Mouse (Mus musculus) heart, postnatal 36 days (tissue): ENCODE results near the gene Tex44. TPM values are rescaled to one million over a fixed set of nuclear protein-coding genes. Genes with fewer than 3 reads are reported as not detected.

Source experiments
- DNase-seq, 2 experiments: peaks; one replicate each; pipeline ENCODE4 v3.0.0; 2021 to 2022
- intact Hi-C: fragments of 180-260 bp; cut with DNase I; formaldehyde crosslinking; loops from one replicate; pipeline ENCODE4 v1.15.1; 2025
- total RNA-seq, 2 experiments: library from RNA; stranded (reverse); gene quantifications; 2 replicates each; pipeline ENCODE4 v1.2.3; 2021

The Tex44 gene
- total RNA-seq: not detected

GRCm38 (mm10) chr1:86426128-86426527 lies at the start of gene Tex44, which contains the start of gene Nmur1:
TSS of gene Tex44 (plus strand) at chr1:86426329.
TSS of gene Nmur1 (minus strand) at chr1:86426228.
- intact Hi-C loops: loop anchor here (5.0 kb wide), 1 partner anchor 34 kb away; no protein-coding TSS in a partner anchor
- DNase-seq: no peak

GRCm38 (mm10) chr1:86376354-86376753 lies 49.8 kb upstream of the Tex44 start:
- no peak for DNase-seq
- intact Hi-C loops: no loop called here

- no peak for DNase-seq
- intact Hi-C loops: no loop called here
Observed at GRCm38 (mm10) chr1:86378662-86379061, 47.5 kb upstream of the Tex44 start.

- DNase-seq: peak; percentile 13 to 25
- intact Hi-C loops: no loop called here
Observed at GRCm38 (mm10) chr1:86379161-86379569, 47.0 kb upstream of the Tex44 start.

- peak; percentile 34 to 43 for DNase-seq
- intact Hi-C loops: no loop called here
Observed at GRCm38 (mm10) chr1:86381027-86381426, 45.1 kb upstream of the Tex44 start.

GRCm38 (mm10) chr1:86389230-86389629 lies 36.9 kb upstream of the Tex44 start:
- intact Hi-C loops: no loop called here
- DNase-seq: peak; percentile 76 to 85

- no peak for DNase-seq
Observed at GRCm38 (mm10) chr1:86391425-86391824, 34.7 kb upstream of the Tex44 start.

GRCm38 (mm10) chr1:86393219-86393618 lies 32.9 kb upstream of the Tex44 start:
- DNase-seq: no peak

More at GRCm38 (mm10) chr1:86391425-86391824, 34.7 kb upstream of the Tex44 start:
- intact Hi-C loops: loop anchor here (5.0 kb wide), 1 partner anchor 36 kb away; the partner anchor contains the start of genes Nmur1 and Tex44

GRCm38 (mm10) chr1:86394246-86394645 lies 31.9 kb upstream of the Tex44 start:
- DNase-seq: no peak
- intact Hi-C loops: loop anchor here (5.0 kb wide), 1 partner anchor 33 kb away; the partner anchor contains the start of genes Nmur1 and Tex44

More at GRCm38 (mm10) chr1:86393219-86393618, 32.9 kb upstream of the Tex44 start:
- intact Hi-C loops: loop anchor here (5.0 kb wide), 1 partner anchor 34 kb away; the partner anchor contains the start of genes Nmur1 and Tex44

- intact Hi-C loops: no loop called here
- no peak for DNase-seq
Observed at GRCm38 (mm10) chr1:86395897-86396296, 30.2 kb upstream of the Tex44 start.

GRCm38 (mm10) chr1:86397621-86398020 lies 28.5 kb upstream of the Tex44 start:
- intact Hi-C loops: no loop called here
- DNase-seq: no peak

GRCm38 (mm10) chr1:86398222-86398621 lies 27.9 kb upstream of the Tex44 start:
- intact Hi-C loops: no loop called here
- no peak for DNase-seq

- intact Hi-C loops: no loop called here
- no peak for DNase-seq
Observed at GRCm38 (mm10) chr1:86399322-86399721, 26.8 kb upstream of the Tex44 start.

GRCm38 (mm10) chr1:86400096-86400754 lies 25.9 kb upstream of the Tex44 start:
- intact Hi-C loops: no loop called here
- no peak for DNase-seq

GRCm38 (mm10) chr1:86404834-86405233 lies 21.3 kb upstream of the Tex44 start:
- peak in 1 of 2 experiments; percentile 35 for DNase-seq
- intact Hi-C loops: no loop called here

GRCm38 (mm10) chr1:86406313-86406712 lies 19.8 kb upstream of the Tex44 start:
- intact Hi-C loops: no loop called here
- no peak for DNase-seq

GRCm38 (mm10) chr1:86406914-86407313 lies 19.2 kb upstream of the Tex44 start:
- DNase-seq: no peak
- intact Hi-C loops: no loop called here

GRCm38 (mm10) chr1:86408515-86408914 lies 17.6 kb upstream of the Tex44 start:
- intact Hi-C loops: no loop called here
- no peak for DNase-seq

GRCm38 (mm10) chr1:86409476-86409875 lies 16.7 kb upstream of the Tex44 start:
- intact Hi-C loops: no loop called here
- no peak for DNase-seq

- intact Hi-C loops: loop anchor here (2.0 kb wide), 1 partner anchor 42 kb away; no protein-coding TSS in a partner anchor
- no peak for DNase-seq
Observed at GRCm38 (mm10) chr1:86414715-86415114, 11.4 kb upstream of the Tex44 start.

- intact Hi-C loops: loop anchor here (2.0 kb wide), 1 partner anchor 42 kb away; no protein-coding TSS in a partner anchor
- no peak for DNase-seq
Observed at GRCm38 (mm10) chr1:86415144-86415543, 11.0 kb upstream of the Tex44 start.

GRCm38 (mm10) chr1:86415612-86416184 lies 10.4 kb upstream of the Tex44 start:
- peak in 1 of 2 experiments; percentile 56 for DNase-seq
- intact Hi-C loops: loop anchor here (1.0 to 2.0 kb wide), 2 partner anchors 15 to 43 kb away; no protein-coding TSS in a partner anchor
